Mouse (Mus musculus): ENCODE results near the gene Cdh26.

DNA sequence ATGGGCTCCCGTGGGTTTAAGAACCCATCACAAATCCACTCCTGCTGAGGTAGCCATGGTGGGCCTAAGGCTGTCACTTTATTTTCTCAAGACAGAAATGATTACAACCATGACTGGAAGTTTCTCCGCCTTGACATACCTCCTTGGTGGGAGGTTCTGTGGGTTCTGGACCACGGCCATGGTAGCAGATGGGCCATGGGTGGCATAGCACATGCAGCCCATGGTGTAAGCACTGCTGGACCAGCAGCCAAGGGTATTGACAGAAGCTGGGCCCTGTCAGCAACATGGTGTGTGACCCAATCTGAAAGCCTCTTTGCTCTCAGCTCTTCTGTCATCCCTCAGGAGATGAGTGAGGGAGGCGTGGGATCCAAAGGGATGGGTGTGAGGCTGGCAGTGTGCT, 106.2 kb downstream of the Cdh26 start:
- TF ChIP-seq CTCF (conservative IDR thresholded peaks at IDR 0.05; ENCODE audit: low read length), result no peak
- no peak for TF ChIP-seq POU5F1 (IDR thresholded peaks at IDR 0.05; ENCODE audit: borderline replicate concordance, low read length)
